8 mouse cellular contexts compared by ENCODE assay signal in the genomic region with DNA sequence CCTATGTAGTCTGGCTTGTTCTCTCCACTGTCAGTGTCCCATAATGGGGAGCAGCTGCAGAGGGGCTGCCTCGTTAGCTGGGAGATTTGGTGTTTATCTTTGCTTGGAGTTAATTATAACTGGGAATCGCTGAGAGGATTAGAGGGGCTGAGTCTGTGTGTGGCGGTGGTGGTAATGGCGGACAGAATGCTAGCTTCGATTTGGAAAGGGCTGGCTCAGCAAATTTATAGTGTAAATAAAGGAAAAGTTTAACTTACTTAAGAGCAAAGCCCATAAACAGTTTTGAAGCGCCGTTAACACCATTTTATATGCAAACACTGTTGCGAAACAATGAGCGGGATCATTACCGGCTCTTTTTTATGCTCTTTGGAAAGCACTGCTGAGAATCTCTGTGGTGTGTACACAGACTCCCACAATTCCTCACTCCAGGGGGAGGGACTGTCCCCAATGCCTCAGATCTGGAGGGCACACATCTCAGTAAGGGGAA.
DNase-seq lines count a peak whose midpoint lies in the region; ATAC-seq and TF ChIP-seq lines count a peak whose summit lies in the region.

No protein-coding gene starts in this region.

- no peaks in the 10 kb centered on the region for H3K9me3 ChIP-seq in lung, embryonic 14.5 days (ENCODE audit: low read depth, low read length)
- H3K9me3 ChIP-seq in hindbrain, embryonic 16.5 days (ENCODE audit: control insufficient read depth, low read length), result no peaks in the 10 kb centered on the region
- H3K9me3 ChIP-seq in stomach, postnatal 0 days (ENCODE audit: control insufficient read depth, low read length), result no peaks in the 10 kb centered on the region

- TF ChIP-seq EP300 in stomach, postnatal 0 days (optimal IDR thresholded peaks at IDR 0.05), result no peak

- H3K4me2 ChIP-seq in lung, embryonic 14.5 days, result peak overlapping the region; percentile 46
- H3K4me2 ChIP-seq in hindbrain, embryonic 16.5 days (ENCODE audit: low read length), result peak overlapping the region; percentile 22; the same call in 1 of the 2 replicates
- peak overlapping the region; percentile 42 for H3K4me2 ChIP-seq in stomach, postnatal 0 days (replicated peaks; ENCODE audit: low read depth)

- H3K27ac ChIP-seq in lung, embryonic 14.5 days (ENCODE audit: low read depth), result peak overlapping the region; percentile 73
- H3K27ac ChIP-seq in hindbrain, embryonic 16.5 days (ENCODE audit: low read depth, low read length), result no peak overlapping the region
- peak overlapping the region; percentile 9; the same call in 1 of the 2 replicates for H3K27ac ChIP-seq in stomach, postnatal 0 days (replicated peaks)

- peak; percentile 81 for ATAC-seq in lung, embryonic 14.5 days (ENCODE audit: insufficient read depth)
- ATAC-seq in hindbrain, embryonic 16.5 days, result no peak
- peak; percentile 73; the same call in 1 of the 2 replicates for ATAC-seq in stomach, postnatal 0 days (ENCODE audit: low FRiP score, low TSS enrichment)

- peaks cover 3% of the 10 kb centered on the region; the same call in 1 of the 2 replicates for H3K36me3 ChIP-seq in lung, embryonic 14.5 days (ENCODE audit: insufficient read depth)
- H3K36me3 ChIP-seq in hindbrain, embryonic 16.5 days (ENCODE audit: control insufficient read depth, insufficient read depth, low read length), result no peaks in the 10 kb centered on the region
- no peaks in the 10 kb centered on the region for H3K36me3 ChIP-seq in stomach, postnatal 0 days (ENCODE audit: control insufficient read depth, insufficient read depth, low read length)

- DNase-seq in lung, embryonic 14.5 days, result peak; percentile 80
- no peak for DNase-seq in lung, adult 2 months
- DNase-seq in lung, postnatal 10 days, result peak; percentile 38
- DNase-seq in stomach, postnatal 0 days (ENCODE audit: low spot score), result no peak
- DNase-seq in frontal cortex, postnatal 36 days (ENCODE audit: low spot score in 2 of 2), result no peak
- no peak for DNase-seq in thymus, postnatal 36 days
- no peak for DNase-seq in ovary, postnatal 14 days (ENCODE audit: low spot score)

- no peak overlapping the region; the same call in 1 of the 2 replicates for H3K4me3 ChIP-seq in lung, embryonic 14.5 days (ENCODE audit: low read depth, low read length)
- no peak overlapping the region for H3K4me3 ChIP-seq in lung, adult 2 months (replicated peaks; ENCODE audit: extremely low read depth, low read depth, low read length)
- no peak overlapping the region for H3K4me3 ChIP-seq in hindbrain, embryonic 16.5 days (ENCODE audit: low read length)
- 0 out of 2 replicates have a peak overlapping the region, but pooled peaks have one; percentile 13 for H3K4me3 ChIP-seq in stomach, postnatal 0 days (ENCODE audit: low read depth, low read length)

- no peak for TF ChIP-seq POLR2A in lung, adult 2 months (IDR thresholded peaks at IDR 0.05; ENCODE audit: borderline replicate concordance, extremely low read depth, low read depth, low read length)

- no peak for TF ChIP-seq CTCF in lung, embryonic 14.5 days (IDR thresholded peaks at IDR 0.05; ENCODE audit: low read depth)
- no peak for TF ChIP-seq CTCF in lung, adult 2 months (IDR thresholded peaks at IDR 0.05; ENCODE audit: insufficient read depth, low read length)
- TF ChIP-seq CTCF in stomach, postnatal 0 days (IDR thresholded peaks at IDR 0.05; ENCODE audit: low read depth), result peak; percentile 15; the same call in 1 of the 2 replicates

- no peaks in the 10 kb centered on the region for H3K27me3 ChIP-seq in lung, embryonic 14.5 days (ENCODE audit: insufficient read depth, low read length)
- H3K27me3 ChIP-seq in hindbrain, embryonic 16.5 days (replicated peaks; ENCODE audit: control insufficient read depth, insufficient read depth, low read length), result no peaks in the 10 kb centered on the region
- H3K27me3 ChIP-seq in stomach, postnatal 0 days (ENCODE audit: control insufficient read depth, insufficient read depth, low read length), result no peaks in the 10 kb centered on the region

- H3K4me1 ChIP-seq in lung, embryonic 14.5 days (ENCODE audit: insufficient read depth), result no peaks in the 10 kb centered on the region
- H3K4me1 ChIP-seq in lung, adult 2 months (ENCODE audit: control insufficient read depth, insufficient read depth, low read length), result no peaks in the 10 kb centered on the region; the same call in 1 of the 2 replicates
- peaks cover 12% of the 10 kb centered on the region for H3K4me1 ChIP-seq in hindbrain, embryonic 16.5 days (ENCODE audit: control insufficient read depth, insufficient read depth, low read depth, low read length)
- H3K4me1 ChIP-seq in stomach, postnatal 0 days (replicated peaks; ENCODE audit: control insufficient read depth, insufficient read depth), result no peaks in the 10 kb centered on the region

- H3K9ac ChIP-seq in lung, embryonic 14.5 days, result no peak overlapping the region
- H3K9ac ChIP-seq in hindbrain, embryonic 16.5 days (ENCODE audit: low read depth, low read length), result no peak overlapping the region
- H3K9ac ChIP-seq in stomach, postnatal 0 days (ENCODE audit: low read length), result no peak overlapping the region

- WGBS in lung, embryonic 14.5 days, result 19% methylated on average over 10 of the region's 10 CpGs
- WGBS in lung, adult 2 months, result 37% methylated on average over 10 of the region's 10 CpGs
- WGBS in hindbrain, embryonic 16.5 days, result 42% methylated on average over 10 of the region's 10 CpGs
- 10% methylated on average over 10 of the region's 10 CpGs for whole genome bisulfite sequencing in stomach, postnatal 0 days

Comparison
In these comparisons a context has a peak if more than half of its experiments do, and no peak if none do; other contexts are left out.
1. DNase-seq: peak in lung, embryonic 14.5 days (single experiment) and lung, postnatal 10 days (single experiment); none in lung, adult 2 months (single experiment), stomach, postnatal 0 days (single experiment), frontal cortex, postnatal 36 days (0 of 2), thymus, postnatal 36 days (0 of 2) and ovary, postnatal 14 days (single experiment).
2. Peak in every context shown above with its lines, with median percentiles within 50 percentile points of each other: H3K4me2 ChIP-seq.